ENCODE assay signal across 12 mouse cellular contexts in genomic region chr13:28941983-28942630, GRCm38 (mm10). TPM values are rescaled to one million over a fixed set of nuclear protein-coding genes. Genes with fewer than 3 reads are reported as not detected.
A peak's percentile ranks its signal among the peaks of the same experiment; 100 is the strongest.
DNase-seq lines count a peak whose midpoint lies in the region; ATAC-seq and TF ChIP-seq lines count a peak whose summit lies in the region.
"Had no signal": no experiment of that assay in that cellular context is flagged by ENCODE, and none has a peak within 500 bp of the region (broad histone marks: within the 10 kb centered on the region; RNA-seq: fewer than 3 reads in every experiment).

No protein-coding gene starts in this region.

- H3K9ac ChIP-seq in kidney, postnatal 0 days (ENCODE audit: low read depth, low read length): no peak overlapping the region
- no peak overlapping the region for H3K9ac ChIP-seq in forebrain, embryonic 14.5 days (ENCODE audit: low read length)
- H3K9ac ChIP-seq in midbrain, embryonic 12.5 days (replicated peaks): no peak overlapping the region

- 17% methylated on average over 4 of the region's 4 CpGs for WGBS in kidney, postnatal 0 days
- WGBS in forebrain, embryonic 14.5 days: 4% methylated on average over 4 of the region's 4 CpGs
- WGBS in midbrain, embryonic 12.5 days: 2% methylated on average over 4 of the region's 4 CpGs

- H3K36me3 ChIP-seq in kidney, postnatal 0 days (ENCODE audit: insufficient read depth, low read length): no peaks in the 10 kb centered on the region
- H3K36me3 ChIP-seq in forebrain, embryonic 14.5 days (ENCODE audit: control insufficient read depth, insufficient read depth, low read length): no peaks in the 10 kb centered on the region
- H3K36me3 ChIP-seq in midbrain, embryonic 12.5 days: 0 out of 2 replicates have a peak, but pooled peaks cover 6% of the 10 kb centered on the region
- H3K36me3 ChIP-seq: G1E had no signal

- no peak for TF ChIP-seq CTCF in kidney, postnatal 0 days (IDR thresholded peaks at IDR 0.05; ENCODE audit: low read depth)

- H3K27ac ChIP-seq in kidney, postnatal 0 days: peak overlapping the region; percentile 19; the same call in 1 of the 2 replicates
- H3K27ac ChIP-seq in forebrain, embryonic 14.5 days (ENCODE audit: low read depth, low read length): no peak overlapping the region
- peak overlapping the region; percentile 56 for H3K27ac ChIP-seq in midbrain, embryonic 12.5 days (replicated peaks)

- DNase-seq in embryo, embryonic 11 days: peak; percentile 34
- no peak for DNase-seq in embryo, embryonic 10 days (ENCODE audit: low spot score)
- peak; percentile 81 for DNase-seq in kidney, postnatal 0 days (ENCODE audit: low spot score)
- no peak for DNase-seq in kidney, adult 8-10 months
- no peak for DNase-seq in forebrain, embryonic 14.5 days (ENCODE audit: low spot score)
- no peak for DNase-seq in spleen, postnatal 10 days (ENCODE audit: low spot score in 2 of 2)
- no peak for DNase-seq in adrenal gland, adult 18-20 months (ENCODE audit: low spot score in 2 of 2)
- DNase-seq: adrenal gland, postnatal 25 days; cerebellum, postnatal 25 days; lung, postnatal 10 days had no signal

- no peak overlapping the region for H3K4me3 ChIP-seq in kidney, postnatal 0 days (replicated peaks; ENCODE audit: low read depth, low read length)
- H3K4me3 ChIP-seq in forebrain, embryonic 14.5 days (ENCODE audit: low read depth, low read length): no peak overlapping the region
- H3K4me3 ChIP-seq in midbrain, embryonic 12.5 days: no peak overlapping the region

- no peak overlapping the region for H3K4me2 ChIP-seq in kidney, postnatal 0 days (ENCODE audit: low read length)
- H3K4me2 ChIP-seq in forebrain, embryonic 14.5 days (ENCODE audit: low read length): no peak overlapping the region
- no peak overlapping the region for H3K4me2 ChIP-seq in midbrain, embryonic 12.5 days (replicated peaks)

- no peaks in the 10 kb centered on the region for H3K27me3 ChIP-seq in kidney, postnatal 0 days (ENCODE audit: insufficient read depth, low read length)
- no peaks in the 10 kb centered on the region for H3K27me3 ChIP-seq in forebrain, embryonic 14.5 days (replicated peaks; ENCODE audit: control insufficient read depth, insufficient read depth, low read length)
- H3K27me3 ChIP-seq in midbrain, embryonic 12.5 days: no peaks in the 10 kb centered on the region

- H3K4me1 ChIP-seq in kidney, postnatal 0 days (replicated peaks; ENCODE audit: insufficient read depth, low read length): 0 out of 2 replicates have a peak, but pooled peaks cover 3% of the 10 kb centered on the region
- H3K4me1 ChIP-seq in forebrain, embryonic 14.5 days (ENCODE audit: control insufficient read depth, insufficient read depth, low read length): no peaks in the 10 kb centered on the region; the same call in 1 of the 2 replicates
- peaks cover 20% of the 10 kb centered on the region for H3K4me1 ChIP-seq in midbrain, embryonic 12.5 days

- H3K9me3 ChIP-seq in kidney, postnatal 0 days (replicated peaks; ENCODE audit: low read length): no peaks in the 10 kb centered on the region
- no peaks in the 10 kb centered on the region for H3K9me3 ChIP-seq in forebrain, embryonic 14.5 days (replicated peaks; ENCODE audit: control insufficient read depth, low read length)
- H3K9me3 ChIP-seq in midbrain, embryonic 12.5 days: no peaks in the 10 kb centered on the region
- H3K9me3 ChIP-seq: G1E had no signal

- ATAC-seq in kidney, postnatal 0 days (replicated peaks; ENCODE audit: low FRiP score, low read depth): no peak
- peak; percentile 21; the same call in 1 of the 2 replicates for ATAC-seq in forebrain, embryonic 14.5 days
- 0 out of 2 replicates have a peak, but pooled peaks have one; percentile 51 for ATAC-seq in midbrain, embryonic 12.5 days (ENCODE audit: low FRiP score, low read depth)

RNA-seq across cellular contexts. Expression of gene Sox4, which starts 11.4 kb away (rescaled TPM):
- 51.8 and 60.9 TPM in 2 replicates for polyA plus RNA-seq in kidney, postnatal 0 days (2015; fragmentation: Nextera tagmentation; extraction: Ambion mirVana)
- polyA plus RNA-seq in forebrain, embryonic 14.5 days (2014; fragmentation: Nextera tagmentation; extraction: Ambion mirVana): 284 and 311 TPM in 2 replicates
- polyA plus RNA-seq in midbrain, embryonic 12.5 days (2016; fragmentation: Nextera tagmentation; extraction: Ambion mirVana): 263 and 303 TPM in 2 replicates
- 10 to 100 TPM; 13.0 to 15.8 TPM for total RNA-seq in adrenal gland, adult 18-20 months (2021)

Comparison
In these comparisons a context has a peak if more than half of its experiments do, and no peak if none do; other contexts are left out.
1. DNase-seq: peak in embryo, embryonic 11 days (single experiment) and kidney, postnatal 0 days (single experiment); none in embryo, embryonic 10 days (single experiment), kidney, adult 8-10 months (0 of 2), forebrain, embryonic 14.5 days (single experiment), spleen, postnatal 10 days (0 of 2) and adrenal gland, adult 18-20 months (0 of 2).